Mouse (Mus musculus) midbrain, postnatal 0 days (tissue): ENCODE data around the gene Map6d1. TPM values are rescaled to one million over a fixed set of nuclear protein-coding genes. Genes with fewer than 3 reads are reported as not detected.

Source experiments
- ATAC-seq: fragments of 200-750 bp; cut with Nextera tagmentation; 2 replicates; pipeline ENCODE4 v1.8.0; 2017; ENCODE audit warnings: moderate number of reproducible peaks, mild to moderate bottlenecking, moderate TSS enrichment, moderate library complexity; ENCODE audit not compliant: low FRiP score
- DNase-seq: peaks from one replicate; pipeline ENCODE4 v3.0.0-alpha.2; 2015; ENCODE audit warnings: low spot score
- H3K27ac ChIP-seq: fragments of 300-500 bp; sonication (generic); 2 replicates; pipeline ENCODE4 v1.5.1; 2014; ENCODE audit warnings: low read depth, mild to moderate bottlenecking, low read length, mixed read lengths
- H3K27me3 ChIP-seq: fragments of 300-500 bp; sonication (generic); 2 replicates; pipeline ENCODE4 v1.6.1; 2014; ENCODE audit warnings: low read length, control low read depth, mixed read lengths; ENCODE audit not compliant: insufficient read depth
- H3K36me3 ChIP-seq: fragments of 300-500 bp; sonication (generic); 2 replicates; pipeline ENCODE4 v1.6.1; 2014; ENCODE audit warnings: low read length, control low read depth, mixed read lengths; ENCODE audit not compliant: insufficient read depth
- H3K4me1 ChIP-seq: fragments of 300-500 bp; sonication (generic); 2 replicates; pipeline ENCODE4 v1.6.1; 2014; ENCODE audit warnings: mild to moderate bottlenecking, control low read depth, antibody characterized with exemption, low read length, mixed read lengths; ENCODE audit not compliant: insufficient read depth
- H3K4me2 ChIP-seq: fragments of 300-500 bp; sonication (generic); 2 replicates; pipeline ENCODE4 v1.6.1; 2014; ENCODE audit warnings: low read depth, mild to moderate bottlenecking, low read length, mixed read lengths; ENCODE audit not compliant: poor library complexity, severe bottlenecking
- H3K4me3 ChIP-seq: fragments of 300-500 bp; sonication (generic); 2 replicates; pipeline ENCODE4 v1.5.1; 2014; ENCODE audit warnings: low read depth, mild to moderate bottlenecking, low read length, moderate library complexity
- H3K9ac ChIP-seq: fragments of 300-500 bp; sonication (generic); replicated peaks from 2 replicates; pipeline ENCODE4 v1.6.1; 2014; ENCODE audit warnings: mild to moderate bottlenecking, low read length, moderate library complexity, mixed read lengths; ENCODE audit not compliant: poor library complexity, severe bottlenecking
- H3K9me3 ChIP-seq: fragments of 300-500 bp; sonication (generic); 2 replicates; pipeline ENCODE4 v1.6.1; 2016; ENCODE audit warnings: low read length, control low read depth
- CTCF ChIP-seq: IDR thresholded peaks from 2 replicates; pipeline ENCODE4 v1.5.1; 2016; ENCODE audit warnings: antibody characterized with exemption, mild to moderate bottlenecking
- WGBS: fragments of 180-500 bp; shearing (Covaris S2); extraction: QIAGEN DNeasy Blood & Tissue Kit; methylation state at CpG from one replicate; pipeline ENCODE4 v1.1.7; 2014; 5-methylcytosine and 5-hydroxymethylcytosine counted together
- polyA plus RNA-seq: library from polyadenylated mRNA; unstranded; fragments of >200 nt; fragmentation: Nextera tagmentation; extraction: Ambion mirVana; gene quantifications from 2 replicates; pipeline ENCODE4 v1.2.1, GENCODE M21; 2015
- total RNA-seq: library from RNA; depleted of rRNA; stranded (reverse); fragments of >200 nt; gene quantifications from 2 replicates; pipeline ENCODE4 v1.2.3, GENCODE M21; 2014; rRNA removed

Map6d1 gene
- total RNA-seq (8.6 and 9.7 TPM in 2 replicates), polyA plus RNA-seq (3.7 and 4.3 TPM in 2 replicates)

DNA sequence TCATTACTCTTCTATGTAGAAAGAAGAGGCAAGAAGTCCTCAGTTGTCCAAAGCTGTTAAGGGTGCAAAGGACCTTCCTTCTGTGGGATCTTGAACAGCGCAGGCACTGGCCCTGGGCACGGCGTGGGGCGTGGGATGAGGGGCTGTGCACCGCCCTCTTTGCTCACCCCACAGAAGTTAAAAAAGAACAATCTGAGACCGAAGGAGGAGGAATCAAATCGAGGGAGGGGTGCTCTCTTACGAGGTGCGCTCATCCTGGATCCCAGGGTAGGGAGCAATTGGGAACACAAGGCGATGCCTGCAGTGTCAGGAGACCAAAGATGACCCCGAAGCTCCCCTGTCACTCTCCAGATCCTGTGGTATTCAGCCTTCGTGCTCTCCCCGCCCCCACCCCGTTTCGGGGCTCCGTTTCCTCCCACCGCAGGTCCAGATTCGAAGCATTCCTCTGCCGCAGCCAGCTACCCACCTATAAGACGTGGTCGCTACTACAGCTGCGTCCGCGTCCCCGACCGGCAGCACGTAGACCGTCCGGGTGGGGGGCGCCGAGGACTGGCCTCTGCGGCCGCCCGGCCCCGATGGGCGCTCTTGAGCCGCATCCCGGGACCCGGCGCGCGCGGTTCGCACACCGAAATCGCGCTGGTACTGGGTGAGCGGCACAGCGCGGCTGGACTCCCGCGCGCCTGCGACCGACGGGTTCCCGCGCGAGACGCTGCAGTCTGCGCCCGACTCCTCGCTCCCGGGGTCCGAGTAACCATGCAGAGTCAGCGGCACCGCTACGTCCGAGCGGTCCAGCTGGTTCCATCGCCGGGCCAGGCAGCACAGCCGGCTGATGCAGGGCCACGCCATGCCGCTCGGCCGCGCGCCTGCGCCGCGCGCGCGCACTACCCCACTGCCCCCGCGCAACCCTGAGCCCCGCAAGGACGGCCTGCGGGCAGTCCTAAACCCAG, at the start of gene Map6d1:
Gene Map6d1, minus strand, starts transcription at position 891 of the 947 bp plus-strand sequence.
- peak within 1 kb of the TSS; percentile 80 for H3K9ac ChIP-seq
- no peaks in the 10 kb centered on the region for H3K27me3 ChIP-seq
- peak within 1 kb of the TSS; percentile 78 for H3K4me2 ChIP-seq
- H3K36me3 ChIP-seq = peaks cover 6% of the 10 kb centered on the region
- H3K9me3 ChIP-seq = no peaks in the 10 kb centered on the region
- H3K4me3 ChIP-seq = peak within 1 kb of the TSS; percentile 70
- peak; percentile 58 for DNase-seq
- peak within 1 kb of the TSS; percentile 85 for H3K27ac ChIP-seq
- peak; percentile 87 for ATAC-seq
- under 1% methylated on average over 87 of the region's 90 CpGs for WGBS
- H3K4me1 ChIP-seq = no peaks in the 10 kb centered on the region
- no peak for TF ChIP-seq CTCF

DNA sequence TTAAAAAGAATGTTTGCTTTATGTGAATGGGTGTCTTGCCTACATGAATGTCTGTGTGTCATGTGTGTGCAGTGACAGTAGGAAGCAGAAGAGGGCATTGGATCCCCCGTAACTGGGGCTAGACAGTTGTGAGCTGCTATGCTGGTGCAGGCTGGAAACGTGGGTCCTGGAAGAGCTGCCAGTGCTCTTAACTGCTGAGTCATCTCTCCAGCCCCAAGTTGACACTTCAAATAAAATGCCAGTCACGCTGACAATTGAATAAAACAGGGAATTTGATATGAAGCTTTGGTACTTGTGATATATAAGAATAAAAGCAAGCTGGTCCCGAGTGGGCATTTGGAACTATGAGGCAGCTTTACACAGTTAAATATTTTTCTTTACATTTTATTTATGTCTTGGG, 39.1 kb upstream of the Map6d1 start:
- Histone ChIP-seq H3K9me3 (no peaks in the 10 kb centered on the region), H3K27ac (no peak overlapping the region), H3K4me3 (no peak overlapping the region), H3K36me3 (peaks cover 43% of the 10 kb centered on the region), H3K9ac (no peak overlapping the region), H3K4me2 (no peak overlapping the region), H3K27me3 (no peaks in the 10 kb centered on the region), H3K4me1 (no peaks in the 10 kb centered on the region)
- ATAC-seq (no peak), DNase-seq (no peak)
- no peak for TF ChIP-seq CTCF
- WGBS = 84% methylated on average over 4 of the region's 4 CpGs

DNA sequence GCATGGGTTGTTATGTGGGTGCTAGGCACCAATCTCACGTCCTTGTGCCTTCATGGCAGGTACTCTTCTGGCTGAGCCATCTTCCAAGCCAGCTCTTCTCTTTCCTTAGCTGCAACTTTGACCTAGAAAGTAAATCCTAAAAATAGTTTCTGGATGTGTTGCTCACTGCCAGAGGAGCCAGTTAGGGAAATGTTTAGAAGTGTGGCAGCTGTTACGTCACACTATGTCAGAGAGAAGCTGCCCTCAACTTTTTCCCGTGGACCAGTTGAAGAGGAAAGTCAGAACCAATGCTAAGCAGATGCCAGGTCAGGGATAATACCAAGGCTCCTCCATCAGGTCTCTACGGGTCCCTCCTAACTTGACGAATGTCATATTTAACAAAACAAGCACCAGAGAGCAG, 38.2 kb upstream of the Map6d1 start:
- no peak overlapping the region for H3K4me3 ChIP-seq
- ATAC-seq = no peak
- no peak overlapping the region for H3K4me2 ChIP-seq
- DNase-seq = no peak
- TF ChIP-seq CTCF = no peak
- no peaks in the 10 kb centered on the region for H3K4me1 ChIP-seq
- no peaks in the 10 kb centered on the region for H3K9me3 ChIP-seq
- H3K27me3 ChIP-seq = no peaks in the 10 kb centered on the region
- H3K27ac ChIP-seq = no peak overlapping the region
- peaks cover 37% of the 10 kb centered on the region for H3K36me3 ChIP-seq
- 93% methylated on average over 5 of the region's 5 CpGs for WGBS
- H3K9ac ChIP-seq = no peak overlapping the region

DNA sequence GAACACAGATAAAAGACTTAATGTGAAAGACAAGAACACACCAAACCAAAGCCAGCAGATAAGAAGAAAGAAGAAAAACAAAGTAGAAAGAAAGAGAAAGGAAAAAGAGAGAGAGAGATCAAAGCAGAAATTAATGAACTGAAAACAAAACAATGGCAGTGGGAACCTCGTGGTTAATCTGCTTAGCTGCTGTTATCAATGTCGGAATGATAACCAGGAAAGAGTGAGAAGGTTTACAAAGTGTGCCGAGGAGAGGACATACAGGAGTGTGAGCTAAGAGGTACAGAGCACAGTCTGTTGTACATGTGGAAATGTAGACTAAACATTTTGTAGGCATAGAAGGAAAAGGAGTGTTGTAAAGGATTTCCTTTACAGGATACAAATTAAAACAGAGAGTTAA, 31.8 kb upstream of the Map6d1 start:
- Histone ChIP-seq H3K4me3 (no peak overlapping the region), H3K27ac (no peak overlapping the region), H3K36me3 (peaks cover under 1% of the 10 kb centered on the region; the same call in 1 of the 2 replicates), H3K9ac (no peak overlapping the region), H3K4me1 (no peaks in the 10 kb centered on the region), H3K27me3 (no peaks in the 10 kb centered on the region), H3K9me3 (no peaks in the 10 kb centered on the region), H3K4me2 (no peak overlapping the region)
- 21% methylated on average over 3 of the region's 3 CpGs for WGBS
- ATAC-seq (no peak), DNase-seq (no peak)
- no peak for TF ChIP-seq CTCF

DNA sequence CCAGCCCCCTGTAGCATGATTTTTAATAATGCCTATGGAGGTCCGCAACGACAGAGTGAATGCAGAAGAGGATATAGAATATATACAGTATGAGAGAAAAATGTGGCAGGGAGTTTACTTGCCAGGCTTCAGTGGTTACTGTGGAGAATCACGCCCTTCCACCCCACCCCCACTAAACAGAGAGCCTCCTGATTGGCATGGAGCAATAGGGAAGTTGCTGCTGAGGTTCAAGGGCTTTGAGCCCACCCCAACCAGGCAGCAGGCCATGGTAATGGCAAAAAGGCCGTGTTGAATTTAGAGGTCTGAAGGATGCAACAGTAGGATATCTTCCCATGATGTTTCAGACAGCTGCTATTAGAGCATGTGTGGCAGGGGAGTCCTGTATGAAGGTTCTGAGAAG, 30.2 kb upstream of the Map6d1 start:
- Histone ChIP-seq H3K4me2 (no peak overlapping the region), H3K9me3 (no peaks in the 10 kb centered on the region), H3K27ac (no peak overlapping the region), H3K27me3 (no peaks in the 10 kb centered on the region), H3K4me3 (no peak overlapping the region), H3K4me1 (no peaks in the 10 kb centered on the region), H3K9ac (no peak overlapping the region), H3K36me3 (no peaks in the 10 kb centered on the region)
- TF ChIP-seq CTCF = no peak
- no peak for ATAC-seq
- 87% methylated on average over 4 of the region's 4 CpGs for WGBS
- no peak for DNase-seq

DNA sequence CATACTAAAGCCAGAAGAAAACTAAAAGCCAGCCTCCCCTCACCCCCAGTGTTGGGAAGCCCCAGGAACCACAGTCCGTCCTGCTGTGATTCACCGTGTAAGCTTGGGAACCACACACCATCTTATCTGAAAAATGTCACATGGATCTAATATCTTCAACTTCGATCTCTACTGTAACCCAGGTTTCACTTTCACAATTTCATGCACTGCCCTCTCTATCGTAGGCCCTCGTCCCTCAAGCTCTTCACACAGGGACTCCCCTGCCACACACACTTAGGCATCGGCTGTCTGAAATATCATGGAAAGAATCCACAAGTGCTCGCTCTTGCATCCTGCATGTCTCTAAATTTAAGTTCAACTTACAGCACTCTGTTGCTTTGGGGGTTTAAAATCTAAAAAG, 23.9 kb upstream of the Map6d1 start:
- no peaks in the 10 kb centered on the region for H3K27me3 ChIP-seq

More for the DNA sequence above, 23.9 kb upstream of the Map6d1 start:
- no peak for TF ChIP-seq CTCF
- Histone ChIP-seq H3K27ac (no peak overlapping the region), H3K9me3 (no peaks in the 10 kb centered on the region), H3K4me1 (no peaks in the 10 kb centered on the region), H3K4me2 (no peak overlapping the region), H3K36me3 (no peaks in the 10 kb centered on the region), H3K4me3 (no peak overlapping the region), H3K9ac (no peak overlapping the region)
- DNase-seq (no peak), ATAC-seq (no peak)
- WGBS = 84% methylated on average over 7 of the region's 7 CpGs
